Mouse (Mus musculus) liver, embryonic 13.5 days (tissue): Measurements from ENCODE around the gene Duxbl1. TPM values are rescaled to one million over a fixed set of nuclear protein-coding genes. Genes with fewer than 3 reads are reported as not detected.
"Not testable (repeated sequence)": the region's sequence is repeated elsewhere in the genome, so short reads cannot be mapped to it uniquely, and the experiment has no call there.

ENCODE experiments used
- ATAC-seq: fragments of 200-750 bp; cut with Nextera tagmentation; 2 replicates; pipeline ENCODE4 v1.8.0; 2017; ENCODE audit warnings: low read depth, mild to moderate bottlenecking, moderate number of reproducible peaks, moderate library complexity
- DNase-seq: peaks from one replicate; pipeline ENCODE4 v3.0.0; 2022
- H3K27ac ChIP-seq: fragments of 300-500 bp; sonication (generic); 2 replicates; pipeline ENCODE4 v1.5.1; 2015; ENCODE audit warnings: moderate library complexity, mild to moderate bottlenecking, inconsistent platforms
- H3K27me3 ChIP-seq: fragments of 300-500 bp; sonication (generic); 2 replicates; pipeline ENCODE4 v1.6.1; 2015; ENCODE audit warnings: mild to moderate bottlenecking, inconsistent platforms
- H3K36me3 ChIP-seq: fragments of 300-500 bp; sonication (generic); 2 replicates; pipeline ENCODE4 v1.6.1; 2015; ENCODE audit warnings: mild to moderate bottlenecking, inconsistent platforms
- H3K4me1 ChIP-seq: fragments of 300-500 bp; sonication (generic); replicated peaks from 2 replicates; pipeline ENCODE4 v1.6.1; 2015; ENCODE audit warnings: inconsistent platforms
- H3K4me2 ChIP-seq: fragments of 300-500 bp; sonication (generic); 2 replicates; pipeline ENCODE4 v1.6.1; 2015; ENCODE audit warnings: inconsistent platforms, mild to moderate bottlenecking, moderate library complexity
- H3K4me3 ChIP-seq: fragments of 300-500 bp; sonication (generic); replicated peaks from 2 replicates; pipeline ENCODE4 v1.5.1; 2015; ENCODE audit warnings: mild to moderate bottlenecking, inconsistent platforms
- H3K9ac ChIP-seq: fragments of 300-500 bp; sonication (generic); 2 replicates; pipeline ENCODE4 v1.6.1; 2015; ENCODE audit warnings: mild to moderate bottlenecking, inconsistent platforms
- H3K9me3 ChIP-seq: fragments of 300-500 bp; sonication (generic); replicated peaks from 2 replicates; pipeline ENCODE4 v1.6.1; 2016; ENCODE audit warnings: inconsistent platforms
- WGBS: fragments of 180-500 bp; shearing (Covaris S2); methylation state at CpG from one replicate; pipeline ENCODE4 v1.1.7; 2015; ENCODE audit not compliant: insufficient replicate concordance; 5-methylcytosine and 5-hydroxymethylcytosine counted together
- polyA plus RNA-seq: library from polyadenylated mRNA; unstranded; fragments of >200 nt; fragmentation: Nextera tagmentation; extraction: Ambion mirVana; gene quantifications from 2 replicates; pipeline ENCODE4 v1.2.1, GENCODE M21; 2015

Duxbl1 gene
- polyA plus RNA-seq: 0.09 TPM in 1 of 2 replicates, not detected in the other

DNA sequence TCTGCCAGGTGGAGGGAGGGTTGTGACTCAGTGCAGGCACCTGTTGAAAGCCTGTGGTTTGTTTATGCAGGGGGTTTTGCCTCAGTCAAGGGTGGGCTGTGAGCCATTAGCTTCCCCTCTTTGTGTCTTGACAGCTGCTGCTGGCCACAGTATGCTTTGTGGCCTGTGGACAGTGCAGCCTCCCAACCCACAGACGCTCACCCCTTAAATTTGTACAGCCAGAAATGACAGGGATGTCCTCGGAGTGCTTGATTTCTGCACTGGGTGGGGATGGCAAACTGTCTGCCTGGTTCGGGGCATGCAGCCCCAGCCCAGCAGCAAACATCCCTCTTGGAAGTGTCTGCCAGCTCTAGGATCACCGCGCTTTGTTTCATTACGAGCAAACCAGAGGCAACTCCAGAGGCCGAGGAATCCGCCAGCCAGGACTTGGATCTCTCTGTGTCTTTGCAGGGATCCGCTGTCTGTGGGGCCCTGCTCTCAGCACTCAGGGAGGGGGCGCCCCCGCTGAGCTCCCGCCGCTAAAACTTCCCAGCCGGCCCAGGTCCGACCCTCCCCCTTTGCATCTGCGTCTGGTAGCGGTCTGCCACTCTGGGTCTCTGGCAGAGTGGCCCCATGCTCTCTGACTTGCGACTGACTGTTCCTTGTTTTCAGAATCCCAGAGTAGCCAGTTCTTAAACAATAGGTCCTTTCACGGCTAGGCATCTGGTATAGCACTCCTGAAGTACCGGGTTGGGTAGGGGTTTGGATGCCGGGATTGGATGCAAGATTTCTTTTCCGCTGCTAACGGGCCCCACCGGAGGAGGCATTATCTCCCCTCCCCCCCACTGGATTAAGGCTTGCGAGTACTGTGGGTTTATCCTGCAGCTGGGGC is at the start of gene Duxbl1:
Gene Duxbl1 (plus strand): TSS at position 207 of the 871 bp plus-strand sequence.
- WGBS: no CpG with 5 or more reads among the region's 25 CpGs
- not testable (repeated sequence) for H3K27ac ChIP-seq, H3K9ac ChIP-seq, H3K27me3 ChIP-seq, H3K4me2 ChIP-seq, H3K9me3 ChIP-seq, H3K36me3 ChIP-seq, ATAC-seq, DNase-seq, H3K4me3 ChIP-seq, H3K4me1 ChIP-seq

DNA sequence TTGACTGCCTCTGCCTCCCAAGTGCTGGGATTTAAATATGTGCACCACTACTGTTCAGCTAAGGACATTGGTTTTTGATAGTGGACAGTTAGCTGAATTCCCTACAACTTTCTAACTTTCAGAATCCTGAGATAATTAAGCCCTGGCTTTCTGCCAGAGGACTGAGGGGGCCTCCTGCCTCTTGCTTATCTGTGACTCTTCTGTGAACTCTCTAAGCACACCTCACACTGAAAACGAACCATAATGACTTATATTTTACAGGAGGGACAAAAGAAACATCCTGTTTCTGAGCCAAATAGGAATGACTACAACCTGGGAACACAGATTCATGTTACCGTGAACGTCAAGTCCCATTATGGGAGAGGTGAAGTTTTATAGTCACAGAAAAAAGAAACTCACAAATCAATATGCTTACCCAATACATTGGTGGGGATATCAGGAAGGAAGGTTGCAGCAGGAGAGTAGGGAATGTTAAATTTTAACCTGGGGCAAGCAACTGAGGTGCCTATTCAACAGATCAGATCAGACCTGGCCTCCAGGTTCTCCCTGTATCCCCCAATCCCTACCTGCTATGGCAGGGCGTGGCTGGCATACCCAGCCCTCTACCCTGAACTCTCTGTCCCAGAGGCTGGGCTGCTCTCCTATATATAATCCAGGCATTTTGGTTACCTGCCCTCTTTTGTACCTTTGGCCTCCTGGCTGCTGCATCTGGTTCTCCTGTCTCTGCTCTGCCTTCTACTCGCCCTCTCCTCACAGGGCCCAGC is 41.3 kb upstream of the Duxbl1 start:
- H3K9me3 ChIP-seq, H3K4me1 ChIP-seq, H3K27me3 ChIP-seq, DNase-seq, H3K4me3 ChIP-seq, H3K9ac ChIP-seq, H3K36me3 ChIP-seq, H3K4me2 ChIP-seq, H3K27ac ChIP-seq: not testable (repeated sequence)
- no CpG with 5 or more reads among the region's 5 CpGs for WGBS
- peak; percentile 76 for ATAC-seq

DNA sequence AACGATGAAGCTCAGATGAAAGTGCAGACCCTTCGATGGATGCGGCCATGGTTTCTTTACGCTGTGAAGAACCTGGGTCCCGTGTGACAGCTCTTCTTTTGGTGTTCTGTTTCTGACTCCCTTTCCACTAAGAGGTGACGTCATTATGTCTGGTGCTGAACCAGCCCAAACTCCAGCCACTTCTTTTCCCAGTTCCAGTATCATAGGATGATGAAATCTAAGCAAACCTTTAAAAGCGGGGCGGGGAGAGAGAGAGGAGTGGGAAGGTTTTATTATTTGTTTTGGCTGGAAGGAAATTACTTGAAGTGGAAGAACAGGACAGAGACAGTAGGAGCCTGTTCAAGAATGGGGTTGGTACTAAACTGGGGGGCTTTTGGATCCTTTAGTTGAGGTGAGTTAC is 40.4 kb upstream of the Duxbl1 start, which contains the start of gene Cphx1:
Gene Cphx1 (plus strand): TSS at position 301 of the 400 bp plus-strand sequence.
- not testable (repeated sequence) for H3K9me3 ChIP-seq, H3K36me3 ChIP-seq, H3K4me1 ChIP-seq, H3K4me3 ChIP-seq, ATAC-seq, H3K27ac ChIP-seq, H3K27me3 ChIP-seq, H3K9ac ChIP-seq, H3K4me2 ChIP-seq, DNase-seq
- WGBS: no CpG with 5 or more reads among the region's 8 CpGs

DNA sequence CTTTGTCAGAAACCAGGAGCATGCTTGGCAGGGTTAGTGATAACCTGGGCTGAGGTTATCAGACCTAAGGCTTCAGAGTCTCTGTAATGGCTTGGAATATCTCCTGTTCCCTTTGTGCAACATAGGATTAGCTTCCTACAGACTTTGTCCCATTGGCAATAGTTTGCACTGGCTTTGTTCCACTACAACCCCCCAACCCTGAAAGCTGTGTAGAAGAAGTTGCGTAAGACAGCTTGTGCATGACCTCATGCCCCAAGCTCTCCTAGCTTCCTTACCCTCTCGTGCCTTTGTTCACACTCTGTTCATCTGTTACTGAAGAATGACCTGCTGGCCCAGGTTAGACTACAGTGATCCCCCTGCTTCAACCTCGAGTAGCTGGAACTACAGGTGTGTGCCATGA is 20.5 kb upstream of the Duxbl1 start:
- no CpG with 5 or more reads among the region's 3 CpGs for WGBS
- H3K4me1 ChIP-seq, H3K36me3 ChIP-seq, DNase-seq, H3K9ac ChIP-seq, H3K27me3 ChIP-seq, H3K4me3 ChIP-seq, H3K9me3 ChIP-seq, H3K27ac ChIP-seq, H3K4me2 ChIP-seq, ATAC-seq: not testable (repeated sequence)

DNA sequence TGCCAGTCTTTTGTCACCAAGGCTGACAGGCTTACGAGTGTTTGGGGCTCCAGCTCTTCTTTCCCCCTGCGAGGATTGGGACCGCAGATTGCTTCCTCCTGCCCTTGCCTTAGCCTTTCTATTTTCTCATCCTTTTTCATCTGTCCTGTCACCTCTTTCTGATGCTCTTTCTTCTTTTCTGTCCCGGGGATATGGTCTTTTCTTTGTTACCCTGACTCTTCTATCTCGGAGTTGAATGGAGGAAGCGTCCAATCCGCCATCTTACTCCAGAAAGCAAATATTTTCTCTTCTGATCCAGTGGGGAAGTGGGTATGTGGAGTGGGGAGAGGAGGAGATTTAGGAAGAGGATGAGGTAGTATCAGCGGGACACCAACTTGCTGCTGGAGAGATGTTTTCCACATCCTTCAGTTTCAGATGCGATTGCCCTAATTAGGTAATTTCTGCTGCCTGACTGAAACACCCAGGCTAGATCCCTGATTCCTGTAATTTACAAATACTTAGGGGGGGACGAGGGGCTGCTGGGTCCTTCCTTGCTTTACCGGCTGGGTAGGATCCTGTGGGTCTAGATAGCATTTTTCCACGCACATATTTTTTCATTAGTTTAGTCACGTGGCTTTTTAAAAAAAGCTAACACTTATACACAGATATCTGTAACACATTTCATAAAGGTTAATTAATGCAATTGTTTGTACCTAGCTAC is 1.0 kb downstream of the Duxbl1 start:
- not testable (repeated sequence) for H3K27me3 ChIP-seq, H3K9ac ChIP-seq, DNase-seq, ATAC-seq, H3K36me3 ChIP-seq, H3K4me1 ChIP-seq, H3K4me3 ChIP-seq, H3K4me2 ChIP-seq, H3K27ac ChIP-seq, H3K9me3 ChIP-seq
- WGBS: 3% methylated on average over 6 of the region's 13 CpGs

DNA sequence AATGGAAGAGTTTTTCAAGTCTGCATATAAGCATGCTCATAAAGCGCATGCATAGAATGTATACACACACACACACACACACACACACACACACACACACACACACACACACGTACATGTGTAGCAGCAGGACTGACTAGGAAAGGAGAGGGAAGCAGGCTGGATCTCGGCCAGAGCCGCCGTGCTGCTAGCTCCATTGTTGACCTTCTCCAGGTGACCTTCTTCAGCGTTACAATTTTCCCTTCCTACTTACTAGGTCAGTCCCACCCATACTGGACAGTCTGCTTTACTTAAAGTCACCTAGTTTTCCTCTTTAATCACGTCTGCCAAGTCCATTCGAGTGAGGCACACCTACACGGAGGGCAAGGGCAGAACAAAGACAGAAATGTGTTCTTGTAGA is 3.5 kb downstream of the Duxbl1 start:
- not testable (repeated sequence) for H3K9ac ChIP-seq, H3K4me3 ChIP-seq, H3K36me3 ChIP-seq, ATAC-seq, H3K9me3 ChIP-seq, H3K27me3 ChIP-seq, DNase-seq, H3K4me1 ChIP-seq, H3K27ac ChIP-seq, H3K4me2 ChIP-seq
- WGBS: 75% methylated on average over 4 of the region's 9 CpGs

DNA sequence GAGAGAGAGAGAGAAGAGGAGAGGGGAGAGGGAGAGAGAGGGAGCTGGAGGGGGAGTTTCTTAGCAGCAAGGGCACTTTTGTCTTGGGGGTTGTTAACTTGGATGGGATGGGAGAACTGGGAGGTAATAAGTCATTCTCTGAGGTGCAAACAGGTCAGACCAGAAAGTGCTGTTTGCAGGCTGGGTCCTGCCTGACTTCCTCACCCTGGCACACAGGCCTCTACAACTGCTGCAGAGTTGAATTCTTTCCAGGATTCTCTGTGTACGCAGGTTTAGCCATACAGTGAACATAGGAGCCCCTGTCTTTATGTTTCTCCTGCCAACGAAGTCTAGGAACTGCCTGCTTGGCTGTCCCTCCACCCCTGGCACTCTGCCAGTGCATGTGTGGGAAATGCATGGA is 29.1 kb downstream of the Duxbl1 start:
- not testable (repeated sequence) for H3K27ac ChIP-seq, DNase-seq, H3K4me1 ChIP-seq, H3K36me3 ChIP-seq, H3K9me3 ChIP-seq, H3K9ac ChIP-seq, ATAC-seq, H3K4me2 ChIP-seq, H3K27me3 ChIP-seq, H3K4me3 ChIP-seq
- no CpG with 5 or more reads among the region's 2 CpGs for WGBS

DNA sequence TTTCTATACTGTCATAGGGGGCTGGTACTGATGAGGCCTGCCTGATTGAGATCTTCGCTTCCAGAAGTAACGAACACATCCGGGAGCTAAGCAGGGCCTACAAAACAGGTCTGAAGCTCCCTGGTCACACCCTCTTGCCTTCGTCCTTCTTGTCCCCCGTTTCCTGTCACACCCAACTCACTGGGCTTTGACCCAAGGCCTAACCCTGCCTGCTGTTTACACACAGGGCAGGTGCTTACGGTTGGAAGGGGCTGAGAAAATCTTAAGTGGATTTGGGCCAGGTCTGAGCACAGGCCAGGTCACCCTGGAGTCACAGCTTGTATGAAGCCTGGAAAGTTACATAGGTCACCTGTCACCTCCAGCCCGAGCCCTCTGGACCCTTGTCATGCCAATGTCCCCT is 38.0 kb downstream of the Duxbl1 start:
- not testable (repeated sequence) for H3K4me2 ChIP-seq, H3K27me3 ChIP-seq, DNase-seq, H3K4me3 ChIP-seq, H3K27ac ChIP-seq, H3K4me1 ChIP-seq, H3K9ac ChIP-seq, ATAC-seq, H3K36me3 ChIP-seq, H3K9me3 ChIP-seq
- no CpG with 5 or more reads among the region's 7 CpGs for WGBS

DNA sequence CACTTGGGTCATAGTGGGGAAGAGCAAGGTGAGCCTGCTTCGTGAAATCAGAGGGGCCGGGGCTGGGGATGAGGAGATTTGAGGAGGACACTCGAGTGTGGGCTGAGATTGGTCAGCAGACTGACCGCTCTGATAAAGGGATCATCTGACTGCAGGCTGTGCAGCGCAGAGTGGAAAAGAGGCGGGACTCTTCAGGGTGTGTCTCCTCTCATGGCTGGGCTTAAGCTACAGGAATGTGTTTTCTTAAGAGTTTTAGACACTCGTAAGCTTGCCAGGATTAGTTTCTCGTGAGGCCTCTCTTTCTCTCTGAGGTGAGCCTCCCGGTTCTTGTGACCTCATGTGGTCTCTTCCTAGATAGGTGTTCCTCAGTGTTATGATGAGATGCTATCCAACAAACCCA is 43.2 kb downstream of the Duxbl1 start:
- not testable (repeated sequence) for H3K36me3 ChIP-seq, ATAC-seq

DNA sequence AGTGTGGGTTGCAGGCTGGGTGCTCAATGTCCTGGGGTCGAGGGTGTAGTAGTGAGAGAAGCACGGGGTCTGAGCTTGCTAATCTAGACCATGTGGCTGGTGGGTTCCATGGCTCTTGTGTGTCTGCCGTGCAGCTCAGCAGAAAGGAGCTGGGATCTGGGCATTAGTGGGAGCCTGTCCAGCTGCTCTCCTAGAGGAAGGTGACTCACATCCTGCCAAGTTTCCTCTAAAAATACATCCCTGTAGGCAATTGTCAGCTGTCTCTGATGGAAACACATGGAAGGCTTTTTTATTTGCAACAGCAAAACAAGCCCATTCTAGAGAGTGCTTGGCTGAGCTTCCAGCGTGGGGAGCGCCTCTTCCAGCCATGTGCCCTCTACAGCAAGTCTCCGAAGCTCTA is 44.5 kb downstream of the Duxbl1 start:
- no CpG with 5 or more reads among the region's 6 CpGs for WGBS
- H3K27ac ChIP-seq, H3K9ac ChIP-seq, H3K4me2 ChIP-seq, H3K9me3 ChIP-seq, H3K4me1 ChIP-seq, H3K36me3 ChIP-seq, DNase-seq, H3K27me3 ChIP-seq, ATAC-seq, H3K4me3 ChIP-seq: not testable (repeated sequence)

More for the DNA sequence above, 43.2 kb downstream of the Duxbl1 start:
- not testable (repeated sequence) for DNase-seq, H3K27me3 ChIP-seq, H3K4me2 ChIP-seq, H3K4me3 ChIP-seq, H3K4me1 ChIP-seq, H3K9ac ChIP-seq, H3K27ac ChIP-seq, H3K9me3 ChIP-seq
- no CpG with 5 or more reads among the region's 9 CpGs for WGBS

DNA sequence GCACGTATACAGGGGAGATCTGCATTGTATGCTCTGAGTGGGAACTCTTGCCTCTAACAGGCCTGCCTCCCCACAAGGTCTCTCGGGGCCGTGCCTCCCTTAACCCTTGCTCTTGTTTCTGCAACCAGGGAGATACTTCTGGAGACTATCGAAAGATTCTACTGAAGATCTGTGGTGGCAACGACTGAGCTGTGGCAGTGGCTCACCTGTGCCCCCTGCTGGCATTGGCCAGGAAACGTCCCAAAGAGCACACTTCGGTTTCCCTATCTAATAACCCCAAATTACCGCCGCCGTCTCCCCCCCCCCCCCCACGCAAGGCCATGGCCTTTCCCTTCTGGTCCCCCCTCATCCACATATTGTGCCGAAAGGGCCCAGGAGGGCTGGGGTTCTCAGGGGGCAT is 47.3 kb downstream of the Duxbl1 start:
- H3K36me3 ChIP-seq, DNase-seq, H3K9me3 ChIP-seq, H3K9ac ChIP-seq, H3K4me1 ChIP-seq, ATAC-seq, H3K27ac ChIP-seq, H3K27me3 ChIP-seq, H3K4me3 ChIP-seq, H3K4me2 ChIP-seq: not testable (repeated sequence)
- WGBS: no CpG with 5 or more reads among the region's 12 CpGs
